In genomic region chr11:47132410-47132809, GRCm38 (mm10) we compare ENCODE assay signal across 32 mouse cellular contexts.
"Had no signal": no experiment of that assay in that cellular context is flagged by ENCODE, and none has a peak within 500 bp of the region (broad histone marks: within the 10 kb centered on the region; RNA-seq: fewer than 3 reads in every experiment).

No protein-coding gene starts in this region.

- ATAC-seq: liver, embryonic 12.5 days; lung, postnatal 0 days; midbrain, embryonic 13.5 days; midbrain, embryonic 15.5 days; midbrain, embryonic 16.5 days had no signal

- H3K9me3 ChIP-seq: limb, embryonic 10.5 days; limb, embryonic 12.5 days; limb, embryonic 13.5 days; limb, embryonic 15.5 days; liver, embryonic 12.5 days; liver, embryonic 13.5 days; liver, embryonic 15.5 days; lung, embryonic 15.5 days; megakaryocyte, embryonic 14.5 days; midbrain, embryonic 10.5 days; midbrain, embryonic 12.5 days; midbrain, embryonic 13.5 days; midbrain, embryonic 15.5 days; neural tube, embryonic 12.5 days; neural tube, embryonic 13.5 days had no signal

- DNase-seq: left cerebral cortex, postnatal 4 days; liver; liver, embryonic 13.5 days; lung, adult 18-20 months; lung, adult 2 months; lung, embryonic 14.5 days; lung, postnatal 10 days; lung, postnatal 14 days; lung, postnatal 36 days; lung, postnatal 4 days; midbrain, embryonic 14.5 days had no signal

- H3K9ac ChIP-seq: limb, embryonic 12.5 days; limb, embryonic 13.5 days; limb, embryonic 15.5 days; liver, embryonic 12.5 days; liver, embryonic 13.5 days; liver, embryonic 14.5 days; liver, embryonic 15.5 days; lung, embryonic 14.5 days; lung, embryonic 15.5 days; midbrain, embryonic 12.5 days; midbrain, embryonic 13.5 days; midbrain, embryonic 15.5 days; neural tube, embryonic 12.5 days; neural tube, embryonic 13.5 days had no signal

- H3K36me3 ChIP-seq: limb, embryonic 10.5 days; limb, embryonic 12.5 days; limb, embryonic 13.5 days; limb, embryonic 15.5 days; liver, embryonic 12.5 days; liver, embryonic 13.5 days; liver, embryonic 15.5 days; lung, embryonic 15.5 days; midbrain, embryonic 10.5 days; midbrain, embryonic 12.5 days; midbrain, embryonic 13.5 days; midbrain, embryonic 15.5 days; neural tube, embryonic 12.5 days; neural tube, embryonic 13.5 days had no signal

- H3K4me3 ChIP-seq: limb, embryonic 10.5 days; limb, embryonic 12.5 days; limb, embryonic 13.5 days; limb, embryonic 15.5 days; liver, embryonic 12.5 days; liver, embryonic 13.5 days; liver, embryonic 15.5 days; lung, embryonic 15.5 days; megakaryocyte, embryonic 14.5 days; midbrain, embryonic 10.5 days; midbrain, embryonic 12.5 days; midbrain, embryonic 13.5 days; midbrain, embryonic 15.5 days; myocyte; neural tube, embryonic 12.5 days; neural tube, embryonic 13.5 days had no signal

- H3K27me3 ChIP-seq: limb, embryonic 12.5 days; limb, embryonic 13.5 days; limb, embryonic 15.5 days; liver, embryonic 12.5 days; liver, embryonic 13.5 days; liver, embryonic 15.5 days; lung, embryonic 15.5 days; megakaryocyte, embryonic 14.5 days; midbrain, embryonic 12.5 days; midbrain, embryonic 13.5 days; midbrain, embryonic 15.5 days; neural tube, embryonic 12.5 days; neural tube, embryonic 13.5 days had no signal

- H3K4me2 ChIP-seq: limb, embryonic 12.5 days; limb, embryonic 13.5 days; limb, embryonic 15.5 days; liver, embryonic 11.5 days; liver, embryonic 12.5 days; liver, embryonic 13.5 days; liver, embryonic 15.5 days; lung, embryonic 14.5 days; lung, embryonic 15.5 days; midbrain, embryonic 11.5 days; midbrain, embryonic 12.5 days; midbrain, embryonic 13.5 days; midbrain, embryonic 15.5 days; neural tube, embryonic 12.5 days; neural tube, embryonic 13.5 days had no signal

- H3K4me1 ChIP-seq: limb, embryonic 13.5 days; limb, embryonic 15.5 days; liver, embryonic 12.5 days; liver, embryonic 13.5 days; liver, embryonic 15.5 days; lung, embryonic 15.5 days; megakaryocyte, embryonic 14.5 days; midbrain, embryonic 10.5 days; midbrain, embryonic 12.5 days; midbrain, embryonic 13.5 days; midbrain, embryonic 15.5 days; neural tube, embryonic 12.5 days had no signal

- H3K27ac ChIP-seq: limb, embryonic 10.5 days; limb, embryonic 12.5 days; limb, embryonic 13.5 days; limb, embryonic 15.5 days; liver, embryonic 12.5 days; liver, embryonic 13.5 days; liver, embryonic 14.5 days; liver, embryonic 15.5 days; lung, embryonic 15.5 days; macrophage; midbrain, embryonic 10.5 days; midbrain, embryonic 12.5 days; midbrain, embryonic 13.5 days; midbrain, embryonic 15.5 days; neural tube, embryonic 12.5 days; neural tube, embryonic 13.5 days had no signal
